Mouse (Mus musculus): ENCODE measurements around the gene Bend3. TPM values are rescaled to one million over a fixed set of nuclear protein-coding genes. Genes with fewer than 3 reads are reported as not detected.
A peak's percentile ranks its signal among the peaks of the same experiment; 100 is the strongest.

The Bend3 gene
- total RNA-seq, 1 experiment: 23.2 TPM

DNA sequence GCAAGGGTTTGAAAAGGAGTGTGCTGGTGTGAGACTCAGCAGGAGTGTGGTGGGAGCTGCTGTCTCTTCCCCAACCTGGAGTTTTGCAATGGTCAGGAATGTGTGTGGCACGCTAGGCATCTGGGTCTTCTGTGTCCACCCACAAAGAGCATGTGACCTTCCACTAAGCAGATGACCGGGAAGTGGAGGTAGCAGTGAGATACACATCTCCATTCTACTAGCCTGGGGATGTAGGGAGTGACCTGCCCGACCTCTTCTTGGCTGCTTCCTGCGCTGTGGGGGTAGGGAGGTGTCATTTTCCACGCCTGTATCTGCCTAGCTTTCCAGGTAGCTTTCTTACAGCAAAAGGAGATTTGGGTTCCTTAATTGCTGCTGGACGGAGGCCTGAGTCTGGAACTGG is 10.9 kb downstream of the Bend3 start:
- DNase-seq (ENCODE audit: low read depth, low spot score): no peak
- H3K9ac ChIP-seq (ENCODE audit: insufficient read depth, low read depth, low read length, poor library complexity, severe bottlenecking): peak overlapping the region; percentile 76; the same call in 1 of the 2 replicates
- peaks cover 9 to 24% of the 10 kb centered on the region in 2 experiments; a peak in 3 of 4 replicates for H3K4me1 ChIP-seq (ENCODE audit: control insufficient read depth in 2 of 2, insufficient read depth in 2 of 2, low read length in 2 of 2, poor library complexity in 1 of 2)
- H3K27ac ChIP-seq (ENCODE audit: insufficient read depth, low read depth, low read length, poor library complexity, severe bottlenecking): peak overlapping the region; percentile 77
- no peak for TF ChIP-seq MAFK (IDR thresholded peaks at IDR 0.05; ENCODE audit: insufficient read depth, low read depth, low read length)
- in situ Hi-C loops (cut with MboI; ENCODE audit: low sequenced_read_pairs in 2 of 2, unreplicated experiment in 2 of 2): no loop called here
- H3K36me3 ChIP-seq (ENCODE audit: control insufficient read depth, insufficient read depth, low read length, poor library complexity, severe bottlenecking): peaks cover 6% of the 10 kb centered on the region; the same call in 1 of the 2 replicates
- no peaks in the 10 kb centered on the region for H3K9me3 ChIP-seq (ENCODE audit: control insufficient read depth, insufficient read depth, low read depth, low read length)
- peak overlapping the region; percentile 12 to 59; a peak in 3 of 4 replicates for H3K4me3 ChIP-seq (ENCODE audit: insufficient read depth in 1 of 2, low read depth in 1 of 2, low read length in 2 of 2, poor library complexity in 1 of 2, severe bottlenecking in 1 of 2)

DNA sequence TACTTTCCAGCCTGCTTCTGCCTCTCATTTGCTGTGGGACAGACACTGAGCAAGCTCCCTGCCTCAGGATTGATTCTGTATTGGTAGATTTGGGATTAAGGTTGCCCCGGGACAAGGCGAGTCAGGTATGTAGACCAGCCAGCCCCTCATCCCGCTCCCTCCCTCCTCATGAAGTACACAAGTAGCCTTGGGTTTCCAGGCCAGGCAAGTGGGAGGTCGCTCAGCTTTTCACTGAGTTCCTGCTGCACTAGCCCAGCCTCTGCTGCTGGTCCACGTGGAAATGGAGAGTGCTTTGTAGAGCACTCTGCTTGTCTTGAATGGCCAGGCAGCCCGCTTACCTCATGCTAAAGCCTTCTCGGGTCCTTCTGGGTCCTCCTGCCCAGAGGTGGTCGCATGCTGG is 11.4 kb downstream of the Bend3 start:
- in situ Hi-C loops (cut with MboI; ENCODE audit: low sequenced_read_pairs in 2 of 2, unreplicated experiment in 2 of 2): no loop called here
- Histone ChIP-seq H3K4me3 (ENCODE audit: insufficient read depth in 1 of 2, low read depth in 1 of 2, low read length in 2 of 2, poor library complexity in 1 of 2, severe bottlenecking in 1 of 2) (peak overlapping the region; percentile 12 to 59; a peak in 3 of 4 replicates), H3K27ac (ENCODE audit: insufficient read depth, low read depth, low read length, poor library complexity, severe bottlenecking) (peak overlapping the region; percentile 77), H3K9ac (ENCODE audit: insufficient read depth, low read depth, low read length, poor library complexity, severe bottlenecking) (peak overlapping the region; percentile 76), H3K4me1 (ENCODE audit: control insufficient read depth in 2 of 2, insufficient read depth in 2 of 2, low read length in 2 of 2, poor library complexity in 1 of 2) (peaks cover 9 to 24% of the 10 kb centered on the region in 2 experiments; a peak in 3 of 4 replicates), H3K9me3 (ENCODE audit: control insufficient read depth, insufficient read depth, low read depth, low read length) (no peaks in the 10 kb centered on the region), H3K36me3 (ENCODE audit: control insufficient read depth, insufficient read depth, low read length, poor library complexity, severe bottlenecking) (peaks cover 10% of the 10 kb centered on the region)
- no peak for DNase-seq (ENCODE audit: low read depth, low spot score)
- TF ChIP-seq MAFK (IDR thresholded peaks at IDR 0.05; ENCODE audit: insufficient read depth, low read depth, low read length) (no peak), ZNF384 (IDR thresholded peaks at IDR 0.05; ENCODE audit: low read depth, low read length) (no peak), ZC3H11A (IDR thresholded peaks at IDR 0.05; ENCODE audit: borderline replicate concordance, low read depth, low read length) (no peak), CHD2 (IDR thresholded peaks at IDR 0.05; ENCODE audit: low read depth, low read length) (no peak)

DNA sequence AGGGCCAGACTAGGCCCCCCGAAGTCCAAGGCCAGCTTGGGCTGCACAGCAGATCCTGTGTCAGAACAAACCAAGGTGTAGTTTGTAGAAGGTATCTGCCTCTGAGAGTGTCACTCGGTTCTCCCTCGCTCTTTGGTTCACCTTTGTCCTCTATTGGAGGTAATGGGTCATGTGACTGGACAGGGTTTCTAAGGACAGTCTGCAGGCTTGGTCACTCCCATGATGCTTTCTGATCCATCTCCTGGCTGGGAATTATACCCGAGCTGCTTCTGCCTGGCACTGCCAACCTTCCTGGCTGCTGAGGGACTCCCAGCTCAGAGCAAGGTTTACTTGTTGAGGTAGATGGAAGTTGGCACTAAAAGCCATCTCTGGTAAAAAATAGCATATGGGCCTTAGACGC is 12.2 kb downstream of the Bend3 start:
- H3K4me1 ChIP-seq (ENCODE audit: control insufficient read depth in 2 of 2, insufficient read depth in 2 of 2, low read length in 2 of 2, poor library complexity in 1 of 2): peaks cover 9 to 21% of the 10 kb centered on the region in 2 experiments; a peak in 3 of 4 replicates
- H3K9ac ChIP-seq (ENCODE audit: insufficient read depth, low read depth, low read length, poor library complexity, severe bottlenecking): peak overlapping the region; percentile 76; the same call in 1 of the 2 replicates
- peak overlapping the region; percentile 77; the same call in 1 of the 2 replicates for H3K27ac ChIP-seq (ENCODE audit: insufficient read depth, low read depth, low read length, poor library complexity, severe bottlenecking)
- peak overlapping the region in 1 of 2 experiments; percentile 59; a peak in 2 of 4 replicates for H3K4me3 ChIP-seq (ENCODE audit: insufficient read depth in 1 of 2, low read depth in 1 of 2, low read length in 2 of 2, poor library complexity in 1 of 2, severe bottlenecking in 1 of 2)
- no peak for DNase-seq (ENCODE audit: low read depth, low spot score)
- peaks cover 15% of the 10 kb centered on the region for H3K36me3 ChIP-seq (ENCODE audit: control insufficient read depth, insufficient read depth, low read length, poor library complexity, severe bottlenecking)
- TF ChIP-seq CHD2 (IDR thresholded peaks at IDR 0.05; ENCODE audit: low read depth, low read length): no peak
- no peak for TF ChIP-seq HCFC1 (IDR thresholded peaks at IDR 0.05; ENCODE audit: borderline replicate concordance, insufficient read depth, low read length)
- TF ChIP-seq MAFK (IDR thresholded peaks at IDR 0.05; ENCODE audit: insufficient read depth, low read depth, low read length): no peak
- TF ChIP-seq ZNF384 (IDR thresholded peaks at IDR 0.05; ENCODE audit: low read depth, low read length): no peak
- no peak for TF ChIP-seq ZC3H11A (IDR thresholded peaks at IDR 0.05; ENCODE audit: borderline replicate concordance, low read depth, low read length)
- H3K9me3 ChIP-seq (ENCODE audit: control insufficient read depth, insufficient read depth, low read depth, low read length): no peaks in the 10 kb centered on the region
- in situ Hi-C loops (cut with MboI; ENCODE audit: low sequenced_read_pairs in 2 of 2, unreplicated experiment in 2 of 2): no loop called here

DNA sequence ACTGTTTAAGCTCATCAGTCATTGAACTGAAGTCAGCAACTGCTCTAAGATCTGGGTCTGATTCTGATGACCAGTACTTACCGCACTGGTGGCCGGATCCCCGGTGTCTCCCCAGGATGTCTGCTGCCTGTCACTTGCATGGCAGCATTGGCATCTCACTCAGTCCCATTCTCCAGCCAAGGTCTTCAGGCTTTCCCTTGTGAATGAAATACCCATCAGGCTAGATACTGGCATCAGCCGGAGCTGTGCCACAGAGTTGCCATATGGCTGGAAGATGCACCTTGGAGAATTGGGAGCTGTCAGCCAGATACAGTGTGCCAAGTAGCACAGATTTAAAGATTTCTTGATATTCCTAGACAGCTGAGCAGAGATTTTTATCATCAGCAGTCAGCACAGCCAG is 24.0 kb downstream of the Bend3 start:
- no peak overlapping the region for H3K4me3 ChIP-seq (ENCODE audit: insufficient read depth in 1 of 2, low read depth in 1 of 2, low read length in 2 of 2, poor library complexity in 1 of 2, severe bottlenecking in 1 of 2)
- in situ Hi-C loops (cut with MboI; ENCODE audit: low sequenced_read_pairs in 2 of 2, unreplicated experiment in 2 of 2): no loop called here
- H3K36me3 ChIP-seq (ENCODE audit: control insufficient read depth, insufficient read depth, low read length, poor library complexity, severe bottlenecking): peaks cover 10% of the 10 kb centered on the region
- H3K4me1 ChIP-seq (ENCODE audit: control insufficient read depth in 2 of 2, insufficient read depth in 2 of 2, low read length in 2 of 2, poor library complexity in 1 of 2): peaks cover 0 to 3% of the 10 kb centered on the region in 2 experiments; a peak in 2 of 4 replicates
- no peak for TF ChIP-seq MAFK (IDR thresholded peaks at IDR 0.05; ENCODE audit: insufficient read depth, low read depth, low read length)
- no peak for TF ChIP-seq CHD2 (IDR thresholded peaks at IDR 0.05; ENCODE audit: low read depth, low read length)
- no peak for TF ChIP-seq ZC3H11A (IDR thresholded peaks at IDR 0.05; ENCODE audit: borderline replicate concordance, low read depth, low read length)
- no peak for TF ChIP-seq ZNF384 (IDR thresholded peaks at IDR 0.05; ENCODE audit: low read depth, low read length)
- TF ChIP-seq HCFC1 (IDR thresholded peaks at IDR 0.05; ENCODE audit: borderline replicate concordance, insufficient read depth, low read length): no peak
- no peak overlapping the region for H3K27ac ChIP-seq (ENCODE audit: insufficient read depth, low read depth, low read length, poor library complexity, severe bottlenecking)
- no peak overlapping the region for H3K9ac ChIP-seq (ENCODE audit: insufficient read depth, low read depth, low read length, poor library complexity, severe bottlenecking)
- DNase-seq (ENCODE audit: low read depth, low spot score): no peak
- H3K9me3 ChIP-seq (ENCODE audit: control insufficient read depth, insufficient read depth, low read depth, low read length): no peaks in the 10 kb centered on the region

DNA sequence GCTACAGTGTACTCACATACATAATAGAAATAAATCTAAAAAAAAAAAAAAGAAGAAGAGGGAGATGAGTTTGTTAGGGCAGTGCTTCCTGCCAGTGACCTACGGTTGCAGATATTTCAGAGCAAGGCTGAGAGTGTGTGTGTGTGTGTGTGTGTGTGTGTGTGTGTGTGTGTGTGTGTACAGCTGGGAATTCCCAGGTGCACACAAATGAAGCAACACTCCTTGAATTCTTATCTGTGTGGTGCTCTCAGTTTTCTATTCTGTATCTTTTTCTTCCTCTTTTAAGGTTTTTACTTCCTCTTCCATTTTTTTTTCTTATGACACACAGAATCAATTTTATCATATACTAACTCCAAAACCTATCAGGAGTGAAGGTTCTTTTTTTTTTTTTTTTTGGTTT is 25.7 kb downstream of the Bend3 start:
- in situ Hi-C loops (cut with MboI; ENCODE audit: low sequenced_read_pairs in 2 of 2, unreplicated experiment in 2 of 2): no loop called here
- no peak overlapping the region for H3K27ac ChIP-seq (ENCODE audit: insufficient read depth, low read depth, low read length, poor library complexity, severe bottlenecking)
- no peak for DNase-seq (ENCODE audit: low read depth, low spot score)
- no peak overlapping the region for H3K9ac ChIP-seq (ENCODE audit: insufficient read depth, low read depth, low read length, poor library complexity, severe bottlenecking)
- H3K4me3 ChIP-seq (ENCODE audit: insufficient read depth in 1 of 2, low read depth in 1 of 2, low read length in 2 of 2, poor library complexity in 1 of 2, severe bottlenecking in 1 of 2): no peak overlapping the region
- TF ChIP-seq CHD2 (IDR thresholded peaks at IDR 0.05; ENCODE audit: low read depth, low read length) (no peak), HCFC1 (IDR thresholded peaks at IDR 0.05; ENCODE audit: borderline replicate concordance, insufficient read depth, low read length) (no peak), ZC3H11A (IDR thresholded peaks at IDR 0.05; ENCODE audit: borderline replicate concordance, low read depth, low read length) (no peak)
- H3K9me3 ChIP-seq (ENCODE audit: control insufficient read depth, insufficient read depth, low read depth, low read length): no peaks in the 10 kb centered on the region
- H3K4me1 ChIP-seq (ENCODE audit: control insufficient read depth in 2 of 2, insufficient read depth in 2 of 2, low read length in 2 of 2, poor library complexity in 1 of 2): peaks cover 0 to 3% of the 10 kb centered on the region in 2 experiments; a peak in 2 of 4 replicates
- peaks cover 6% of the 10 kb centered on the region for H3K36me3 ChIP-seq (ENCODE audit: control insufficient read depth, insufficient read depth, low read length, poor library complexity, severe bottlenecking)
